Mouse (Mus musculus) neural tube, embryonic 10.5 days (tissue): Measurements from ENCODE around the gene Sh3pxd2a.

ENCODE experiments used
- DNase-seq: peaks from one replicate; pipeline ENCODE4 v3.0.0-alpha.2; 2017; ENCODE audit warnings: low spot score; ENCODE audit errors: extremely low spot score

Sh3pxd2a gene

DNA sequence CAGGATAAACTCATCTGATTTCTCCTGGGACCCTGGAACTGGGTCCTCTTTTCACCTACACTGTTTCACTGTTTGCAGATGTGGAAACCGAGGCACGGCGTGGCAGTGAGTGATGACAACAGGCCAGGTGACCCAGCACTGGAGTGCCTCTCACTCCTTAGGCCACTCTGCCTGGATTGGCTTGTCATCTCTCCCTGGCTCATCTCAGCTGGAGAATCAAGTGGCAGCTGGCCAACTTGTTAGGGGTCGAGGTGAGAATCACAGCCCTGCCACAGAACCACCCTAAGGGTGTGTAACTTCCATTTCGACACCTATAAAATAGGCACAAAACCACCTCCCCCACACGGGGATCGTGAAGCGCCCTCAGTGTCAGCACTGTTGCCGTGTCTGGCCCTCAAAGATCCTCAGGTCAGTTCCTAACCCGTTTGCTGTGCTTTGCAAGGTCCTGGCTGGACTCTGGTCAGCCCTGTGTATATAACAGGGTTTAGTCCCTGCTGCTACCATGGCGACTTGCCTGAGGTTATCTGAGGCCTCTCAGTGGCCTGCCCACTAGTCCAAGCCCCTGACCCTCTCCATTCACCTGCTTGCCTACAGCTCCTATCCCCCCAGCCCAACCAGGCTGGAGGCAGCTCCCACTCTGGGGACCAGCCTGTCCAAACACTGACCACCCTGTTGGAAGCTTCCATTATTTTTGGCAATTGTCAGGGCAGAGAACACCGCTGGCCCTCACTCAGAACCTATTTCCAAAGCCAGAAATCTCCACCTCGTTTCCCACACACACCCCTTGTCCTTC, 6.3 kb downstream of the Sh3pxd2a start:
- DNase-seq: no peak

DNA sequence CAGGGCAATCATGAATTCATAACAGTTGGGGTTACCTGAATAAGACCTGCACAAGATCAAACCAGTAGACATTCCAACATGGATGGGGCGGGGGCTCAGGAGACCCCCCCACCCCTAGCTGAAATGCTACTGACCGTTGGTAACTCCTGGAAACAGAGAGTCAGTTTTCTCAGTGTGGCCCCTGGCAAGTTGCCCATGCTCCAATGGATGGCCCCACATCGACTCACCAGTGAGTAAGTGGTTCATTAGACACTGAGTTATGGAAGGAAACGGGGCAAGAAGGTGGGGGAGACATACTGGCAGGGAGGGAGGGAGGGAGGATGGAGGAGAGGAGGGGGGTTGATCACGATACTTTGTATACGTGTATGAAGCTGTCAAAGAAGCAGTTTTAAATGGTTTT, 8.2 kb downstream of the Sh3pxd2a start:
- DNase-seq: no peak

DNA sequence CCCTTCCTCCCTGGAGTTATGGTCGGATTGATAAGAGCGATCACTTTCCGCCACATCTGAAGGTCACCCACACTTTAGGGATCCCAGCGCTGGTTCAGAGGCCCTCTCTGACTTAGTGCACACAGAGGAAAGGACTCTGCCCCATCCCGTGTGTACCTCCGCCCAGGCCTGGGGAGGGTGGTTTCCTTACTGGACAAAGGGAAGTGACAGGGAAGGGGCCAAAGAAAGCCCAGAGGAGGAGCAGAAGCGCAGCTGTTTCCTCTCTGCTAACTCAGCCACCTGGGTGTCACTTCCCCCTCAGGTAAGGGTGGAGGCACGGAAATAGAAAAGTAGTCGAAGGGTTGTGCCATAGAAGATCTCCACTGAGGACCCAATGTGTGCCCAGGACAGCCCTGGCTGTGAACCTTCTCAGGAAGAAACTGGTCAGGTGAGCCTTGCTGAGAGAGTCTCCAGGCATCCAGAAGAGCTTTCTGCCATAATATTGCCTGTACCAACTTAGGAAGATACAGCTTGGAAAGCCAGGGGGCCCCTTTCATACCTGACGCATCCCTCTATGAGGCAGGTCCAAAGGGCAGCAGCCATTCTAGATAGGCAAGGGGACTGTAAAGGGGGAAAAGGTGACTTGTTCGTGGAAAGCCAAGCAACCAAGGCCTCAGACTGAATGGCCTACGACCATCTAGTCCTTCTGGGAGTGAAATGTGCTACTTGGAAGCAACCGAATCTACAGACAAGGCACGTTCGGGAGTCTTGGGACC, 9.0 kb downstream of the Sh3pxd2a start:
- no peak for DNase-seq

DNA sequence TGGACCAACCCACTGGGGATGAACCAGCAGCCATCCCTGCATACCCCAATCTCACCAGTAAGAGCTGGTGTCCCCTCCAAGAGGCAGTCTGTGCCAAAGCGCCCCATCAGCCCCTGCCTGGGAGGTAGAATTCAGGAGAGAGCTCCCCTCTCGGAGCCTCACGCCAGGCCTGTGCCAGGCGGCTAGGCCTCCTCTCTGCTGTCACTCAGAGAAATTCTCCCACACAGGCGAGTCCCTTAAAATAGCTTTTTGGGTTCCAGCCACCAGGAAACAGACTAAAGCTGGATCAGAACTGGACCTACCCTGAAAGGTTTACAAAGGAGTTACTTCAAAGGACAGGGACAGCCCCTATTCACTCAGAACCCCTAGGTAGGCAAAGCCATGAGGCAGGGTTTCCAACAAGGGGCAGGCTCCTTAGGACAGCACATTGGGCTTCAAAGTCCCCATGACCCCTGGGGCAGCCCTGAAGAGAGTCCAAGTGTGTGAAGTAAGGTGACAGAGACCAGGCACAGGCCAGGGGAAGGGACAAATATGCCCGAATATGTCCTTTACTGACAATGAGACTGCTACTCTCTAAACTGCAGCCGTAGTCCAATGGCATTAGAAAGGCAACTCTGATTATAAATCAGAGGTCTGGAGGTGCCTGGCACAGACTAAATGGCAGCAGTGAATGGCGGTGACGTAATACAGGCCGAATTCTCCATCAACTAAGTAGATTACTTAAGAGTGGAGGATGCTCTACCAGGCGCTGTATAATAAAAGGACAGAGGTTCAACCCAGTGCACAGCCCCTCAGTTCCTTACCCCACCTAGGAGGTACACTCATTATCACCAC, 9.8 kb downstream of the Sh3pxd2a start:
- DNase-seq: no peak

DNA sequence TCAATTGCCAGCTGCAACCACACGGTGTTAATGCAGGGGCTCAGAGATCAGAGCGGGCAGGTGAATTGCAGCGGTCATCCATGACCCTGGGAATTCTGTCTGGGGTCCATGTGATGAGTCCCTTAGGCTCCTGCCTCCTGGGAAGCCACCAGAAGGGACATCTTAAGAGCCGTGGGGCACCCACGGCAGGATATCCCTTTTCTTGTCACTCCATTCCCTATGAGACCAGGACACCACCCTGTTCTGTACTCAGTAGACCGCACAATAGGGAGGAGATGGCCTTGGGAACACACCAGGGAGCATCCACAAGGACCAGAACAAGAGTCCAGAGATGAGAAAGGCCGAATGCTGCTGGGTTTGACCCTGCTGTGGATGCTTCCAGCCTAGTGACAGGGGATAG, 10.8 kb downstream of the Sh3pxd2a start:
- DNase-seq: no peak

DNA sequence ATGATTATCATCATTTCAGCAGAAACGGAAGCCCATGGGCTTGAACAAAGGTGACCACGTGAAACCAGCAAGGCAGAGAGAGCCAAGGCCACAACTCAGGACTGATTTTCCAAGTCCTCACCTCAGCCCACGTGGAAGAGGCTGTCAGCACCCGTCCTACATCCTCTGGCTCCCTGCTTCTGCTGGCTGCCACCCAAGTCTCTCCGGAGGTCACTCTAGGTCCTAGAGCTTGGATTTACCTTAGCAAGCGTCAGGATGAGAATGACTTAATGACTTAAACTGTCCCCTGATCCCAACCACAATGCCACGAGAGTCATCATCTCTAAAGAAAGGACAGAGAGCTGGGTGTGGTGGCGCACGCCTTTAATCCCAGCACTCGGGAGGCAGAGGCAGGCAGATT, 11.5 kb downstream of the Sh3pxd2a start:
- no peak for DNase-seq

DNA sequence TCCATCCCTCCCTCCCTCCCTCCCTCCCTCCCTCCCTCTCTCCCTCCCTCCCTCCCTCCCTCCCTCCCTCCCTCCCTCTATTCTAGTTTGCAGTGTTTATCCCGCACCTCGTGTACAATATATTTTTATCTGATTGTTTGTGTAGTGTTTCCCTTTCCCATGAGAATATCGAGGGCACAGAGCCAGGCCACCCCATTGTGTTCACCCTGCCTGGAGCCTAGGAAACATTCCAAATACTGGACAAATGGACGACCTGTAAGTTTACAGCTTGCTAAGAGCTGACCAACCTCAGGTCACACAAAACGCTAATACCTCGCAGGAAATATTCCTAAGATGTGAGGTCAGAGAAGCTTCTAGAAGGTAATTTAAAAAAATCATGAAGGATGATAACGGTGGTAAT, 12.0 kb downstream of the Sh3pxd2a start:
- no peak for DNase-seq

DNA sequence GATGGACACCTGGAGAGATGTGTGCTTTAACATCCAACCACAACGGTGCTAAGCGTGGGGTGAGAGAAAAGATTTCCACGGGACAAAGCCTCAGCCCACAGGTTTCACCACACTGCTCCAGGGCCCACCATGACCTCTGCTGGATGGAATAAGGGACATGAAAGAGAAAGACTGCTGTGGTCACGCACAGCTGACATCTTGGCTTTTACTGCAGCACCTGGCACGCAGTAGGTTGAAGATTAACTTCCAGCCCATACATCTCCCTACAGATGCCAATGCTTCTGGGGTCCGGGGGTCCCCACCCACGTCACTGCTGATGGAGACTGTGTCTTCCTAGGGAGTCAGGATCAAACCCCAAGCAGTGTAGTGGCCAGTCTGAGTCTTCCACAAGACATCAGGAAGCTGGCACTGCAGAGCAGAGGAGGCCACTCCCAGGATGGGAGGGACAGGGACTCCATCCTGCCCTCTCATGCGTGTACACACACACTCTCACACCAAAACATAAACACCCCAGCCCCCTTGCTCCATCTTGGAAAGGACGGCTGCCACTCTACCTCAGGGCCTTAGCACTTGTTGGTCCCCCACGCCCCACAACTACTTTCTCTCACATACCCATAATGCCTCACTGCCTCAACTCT, 12.6 kb downstream of the Sh3pxd2a start:
- DNase-seq: no peak

DNA sequence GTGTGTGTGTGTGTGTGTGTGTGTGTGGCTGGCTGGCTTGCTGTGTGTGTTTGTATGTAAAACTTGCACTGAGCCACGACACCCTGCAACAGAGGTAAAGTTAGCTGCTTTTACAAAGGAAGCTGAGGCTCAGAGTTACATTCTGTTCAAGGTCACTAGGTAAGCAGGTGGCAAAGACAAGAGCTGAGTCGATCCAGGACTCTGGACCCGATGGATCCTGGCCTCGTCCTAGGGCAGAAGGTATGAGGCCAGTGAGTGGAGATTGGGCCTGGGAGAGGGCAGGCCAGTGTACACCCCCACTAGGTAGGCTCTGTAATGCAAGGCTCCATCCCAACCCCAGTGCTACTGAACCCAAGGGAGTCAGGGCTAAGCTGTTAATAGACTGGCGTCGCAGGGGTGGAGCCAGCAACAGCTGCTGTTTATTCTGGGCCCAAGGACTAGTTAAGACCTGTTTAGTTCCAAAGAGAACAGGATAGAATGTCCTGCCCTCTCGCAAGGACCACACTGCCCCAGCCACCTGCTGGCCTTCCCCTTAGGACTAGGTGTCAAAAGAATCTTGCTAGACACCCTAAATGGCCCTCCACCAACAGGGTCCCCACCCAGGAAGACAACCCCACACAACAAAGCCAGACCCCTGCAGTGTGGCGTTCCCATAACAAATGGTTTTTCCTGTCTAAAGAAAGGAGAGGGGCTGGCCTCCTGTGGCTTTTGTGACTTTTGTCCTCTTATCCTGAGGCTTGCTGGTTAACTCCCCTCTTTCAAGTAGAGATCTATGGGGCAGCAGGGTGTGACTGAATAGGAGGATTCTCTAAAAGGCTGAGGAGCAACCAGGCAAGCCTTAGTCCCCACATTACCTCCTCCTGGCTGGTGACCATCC, 13.7 kb downstream of the Sh3pxd2a start:
- no peak for DNase-seq

DNA sequence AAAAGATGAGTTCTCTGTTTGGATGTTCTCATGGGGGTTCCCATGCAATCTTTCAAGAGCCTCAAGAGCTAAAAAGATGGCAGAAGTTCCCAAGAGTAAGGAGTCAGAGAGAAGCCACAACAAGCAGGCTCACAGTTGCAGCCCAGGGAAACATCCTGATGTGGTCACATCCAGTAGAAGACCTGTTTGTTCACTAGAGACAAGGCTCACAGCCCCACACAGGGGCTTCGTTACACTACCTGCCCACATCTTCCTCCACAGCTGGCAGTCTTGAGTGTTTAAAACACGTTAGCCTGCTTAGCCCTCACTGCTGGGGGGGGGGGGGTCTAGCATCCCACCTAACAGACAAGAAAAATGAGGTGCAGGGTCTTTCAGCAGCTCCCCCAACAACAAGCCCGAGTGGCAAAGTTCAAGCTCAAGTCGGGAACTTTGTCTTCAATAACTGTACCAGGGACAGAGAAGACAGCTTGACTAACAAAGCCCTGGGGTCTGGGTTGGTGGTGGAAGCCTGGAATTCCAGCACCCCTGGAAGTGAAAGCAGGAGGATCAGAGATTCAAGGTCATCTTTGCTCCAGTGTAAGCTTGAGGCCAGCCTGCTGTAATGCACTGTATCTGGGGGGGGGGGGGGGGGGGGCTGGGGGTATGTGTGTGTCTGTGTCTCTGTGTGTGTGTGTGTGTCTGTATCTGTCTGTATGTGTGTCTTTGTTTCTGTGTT, 14.5 kb downstream of the Sh3pxd2a start:
- DNase-seq: no peak

DNA sequence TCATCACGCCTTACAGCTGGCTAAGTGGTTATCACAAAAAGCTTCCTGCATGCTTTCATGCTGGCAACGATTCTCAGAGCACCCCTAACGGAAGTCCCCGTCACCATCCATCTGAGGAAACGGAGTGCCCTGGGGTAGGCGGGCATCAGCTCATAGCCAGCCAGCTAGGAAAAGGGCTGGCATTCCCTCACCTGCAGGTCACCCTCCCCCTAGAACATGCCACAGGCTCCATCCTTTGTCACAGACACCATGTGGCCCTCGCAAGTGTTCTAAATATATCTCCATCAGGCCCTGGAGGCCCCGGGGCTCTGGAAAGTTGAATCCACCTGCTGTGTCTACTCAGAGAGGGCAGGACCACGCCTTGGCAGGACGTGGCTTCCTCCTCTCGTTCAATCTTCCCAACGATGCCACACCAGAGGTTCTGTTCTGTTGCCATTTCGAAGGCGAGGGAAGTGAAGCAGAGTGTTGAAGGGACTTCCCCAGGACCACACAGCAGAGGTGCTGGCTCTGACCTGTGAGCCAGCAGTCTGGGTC, 15.5 kb downstream of the Sh3pxd2a start:
- DNase-seq: no peak

DNA sequence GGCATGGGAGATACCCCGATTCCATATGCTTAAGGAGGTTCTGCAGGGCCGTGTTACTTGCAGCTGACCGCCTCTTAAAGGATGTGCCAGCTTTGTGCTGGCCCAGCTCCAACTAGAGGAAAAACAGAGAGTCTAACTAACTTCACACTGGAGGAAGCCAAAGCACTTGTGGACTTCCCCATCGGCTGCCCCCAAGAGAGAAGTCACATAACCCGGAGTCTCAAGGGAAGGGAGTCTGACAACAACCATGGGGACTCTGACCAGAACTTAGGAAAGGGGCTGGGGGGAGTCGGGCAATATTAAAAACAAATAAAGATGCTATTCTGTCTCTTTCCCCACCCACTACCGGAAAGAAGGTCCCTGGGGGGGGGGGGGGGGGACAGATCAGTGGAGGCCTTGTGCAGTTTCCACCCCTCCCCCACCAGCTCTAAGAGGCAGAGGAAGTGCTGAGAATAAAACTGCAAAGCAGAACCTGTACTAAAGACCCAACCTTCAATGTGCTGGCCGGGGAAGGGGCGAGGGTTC, 17.3 kb downstream of the Sh3pxd2a start:
- no peak for DNase-seq

DNA sequence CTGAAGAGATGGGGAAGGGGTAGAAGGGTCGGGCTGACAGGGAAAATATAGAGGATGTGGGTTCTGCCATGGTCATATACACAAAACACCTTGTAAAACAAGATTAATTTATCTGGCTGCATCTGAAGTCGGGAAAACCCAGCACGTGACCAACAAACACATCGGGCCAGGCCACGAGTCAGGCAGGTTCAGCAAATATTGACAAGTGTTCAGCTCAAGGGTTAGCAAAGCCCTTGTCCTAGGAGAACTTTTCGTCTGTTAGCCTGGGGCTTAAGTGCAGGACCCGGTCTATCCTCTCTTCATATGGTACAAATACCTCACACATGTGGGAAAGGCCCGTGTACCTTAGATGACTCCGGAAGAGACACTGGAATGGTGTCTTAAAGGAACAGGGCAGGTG, 18.1 kb downstream of the Sh3pxd2a start:
- no peak for DNase-seq

DNA sequence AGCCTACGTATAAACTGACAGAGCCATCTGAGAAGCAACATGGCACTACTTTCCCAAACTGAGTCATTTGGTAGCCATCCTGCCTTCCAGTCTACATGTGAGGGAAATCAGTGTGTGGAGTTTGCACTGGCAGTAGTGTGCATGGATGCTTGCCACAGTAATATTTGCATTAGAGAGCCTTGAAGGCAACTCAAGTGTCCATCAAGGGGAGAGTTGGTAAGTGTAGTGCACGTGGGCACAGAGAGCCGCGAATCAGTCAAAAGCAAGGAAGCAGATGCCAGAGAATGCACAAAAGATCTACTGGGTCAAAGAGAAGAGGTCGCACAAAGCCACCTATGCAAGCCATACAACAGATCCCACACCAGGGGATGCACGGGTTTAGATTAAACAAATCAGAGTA, 18.5 kb downstream of the Sh3pxd2a start:
- DNase-seq: no peak

DNA sequence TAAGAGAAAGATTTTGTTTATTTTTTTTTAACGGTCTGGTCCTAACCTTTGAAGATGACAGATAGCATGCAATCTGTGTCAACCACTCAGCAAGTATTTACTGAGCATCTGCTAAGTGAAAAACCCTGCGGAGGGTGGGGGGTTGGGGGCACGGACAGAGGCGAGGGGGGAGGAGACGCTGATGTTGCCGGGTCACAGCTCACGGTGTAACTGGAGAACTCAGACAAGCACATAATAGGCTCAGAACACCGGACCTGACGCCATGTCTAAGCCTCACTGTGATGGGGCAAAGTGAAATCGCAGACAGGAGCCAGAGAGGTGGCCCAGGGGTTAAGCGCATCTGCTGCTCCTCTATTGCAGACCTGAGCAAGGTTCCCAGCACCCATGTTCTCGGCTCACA, 19.7 kb downstream of the Sh3pxd2a start:
- no peak for DNase-seq

DNA sequence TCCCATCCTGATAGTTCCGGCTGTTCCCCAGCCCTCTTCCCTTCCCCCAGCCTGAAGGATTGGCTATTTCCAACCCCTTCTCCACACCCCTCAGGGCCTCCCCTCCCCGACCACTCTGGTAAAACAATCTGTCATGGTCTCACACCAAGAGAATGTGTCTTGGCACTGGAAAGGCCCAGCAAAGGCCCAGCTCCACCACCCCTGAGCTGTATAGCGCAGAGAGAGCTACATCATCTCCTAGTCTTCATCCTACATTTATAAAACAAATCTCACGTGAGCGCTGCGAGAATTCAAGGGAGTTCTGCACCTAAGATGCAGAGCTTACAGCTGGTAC, 21.9 kb downstream of the Sh3pxd2a start:
- DNase-seq: no peak

DNA sequence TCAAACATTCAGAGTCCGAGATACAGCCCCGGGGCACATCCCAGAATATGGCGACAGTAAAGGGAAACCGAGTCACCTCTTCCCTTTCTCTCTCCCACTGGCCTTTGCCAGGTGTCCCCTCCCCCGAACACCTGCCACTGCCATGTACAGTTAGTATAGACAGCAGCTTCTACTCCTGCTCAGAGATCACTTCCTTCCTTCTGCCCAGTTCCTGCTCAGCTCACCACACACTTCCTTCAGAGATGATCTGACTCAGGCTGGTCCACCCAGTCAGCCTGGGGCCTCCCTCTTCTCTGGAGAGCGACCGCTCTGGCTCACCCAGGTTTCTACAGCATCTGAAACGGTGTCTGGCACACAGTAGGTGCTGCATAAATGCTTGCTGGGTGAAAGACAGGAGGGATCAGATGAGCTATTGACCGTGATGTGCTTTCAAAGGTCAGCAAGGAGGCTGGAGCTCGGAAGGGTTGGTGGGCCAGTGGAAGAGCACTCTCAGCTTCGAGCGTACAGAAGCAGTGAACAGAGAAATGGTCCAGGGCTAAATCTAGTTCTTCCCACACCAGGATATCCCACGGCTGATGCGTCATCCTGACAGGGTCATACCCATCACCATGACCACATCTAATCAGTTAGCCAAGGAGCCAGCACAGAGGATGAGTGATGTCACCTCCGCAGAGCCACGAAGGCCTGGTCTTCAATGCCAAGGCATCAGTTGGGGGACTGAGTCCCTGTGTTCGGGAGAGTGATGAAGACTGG, 22.5 kb downstream of the Sh3pxd2a start:
- DNase-seq: no peak

DNA sequence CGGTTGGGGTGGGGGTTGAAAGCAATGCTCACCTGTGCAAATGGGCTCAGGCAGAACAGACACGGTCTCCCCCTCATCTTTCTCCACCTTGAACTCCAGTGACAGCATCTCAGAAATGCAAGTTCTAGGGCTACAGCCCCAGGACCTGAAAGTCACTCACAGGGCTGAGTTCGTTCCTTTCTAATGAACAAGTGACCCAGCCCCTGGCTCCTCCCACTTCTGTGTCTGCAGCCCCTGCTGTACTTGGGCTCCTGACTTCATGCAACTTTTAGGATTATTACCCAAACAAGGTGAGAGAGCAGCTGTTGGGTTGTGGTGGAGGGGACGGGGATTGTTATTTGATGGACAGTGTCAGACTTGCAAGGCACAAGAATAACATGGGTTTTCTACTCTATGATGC, 23.2 kb downstream of the Sh3pxd2a start:
- no peak for DNase-seq

DNA sequence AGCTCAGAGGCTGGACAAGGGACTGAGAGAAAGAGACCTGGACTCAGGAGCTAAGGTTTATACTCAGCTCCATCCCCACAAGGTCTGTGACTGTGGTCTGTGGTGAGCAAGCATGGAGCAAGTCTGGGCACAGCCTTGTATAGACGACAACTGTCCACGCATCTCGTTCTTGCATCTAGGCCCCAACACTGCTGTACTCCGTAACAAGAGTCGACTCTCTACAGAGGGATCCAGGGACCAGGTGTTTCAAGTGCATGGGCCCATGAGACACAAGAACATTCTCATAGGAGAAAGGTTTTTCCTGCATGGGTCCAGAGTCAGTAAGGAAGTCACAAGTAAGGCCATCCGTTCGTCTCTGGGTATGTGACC, 23.8 kb downstream of the Sh3pxd2a start:
- no peak for DNase-seq
